Mouse (Mus musculus): ENCODE data around the gene Rbmx2. TPM values are rescaled to one million over a fixed set of nuclear protein-coding genes. Genes with fewer than 3 reads are reported as not detected.

The Rbmx2 gene
- 10.2 and 12.5 TPM in 2 replicates for polyA plus RNA-seq (2015; fragmentation: Nextera tagmentation; extraction: Ambion mirVana)

GRCm38 (mm10) chrX:48694864-48695371 lies at the start of gene Rbmx2:
Gene Rbmx2, plus strand, starts transcription at chrX:48695004.
- H3K27ac ChIP-seq (ENCODE audit: low read length) = no peak within 1 kb of the TSS
- no peak within 1 kb of the TSS for H3K9ac ChIP-seq (replicated peaks; ENCODE audit: low read depth)
- no peaks in the 10 kb centered on the region for H3K9me3 ChIP-seq (ENCODE audit: low read length)
- DNase-seq (ENCODE audit: low spot score) (peak; percentile 92), ATAC-seq (peak; percentile 99)
- no peak for TF ChIP-seq EP300 (IDR thresholded peaks at IDR 0.05)
- no peak for TF ChIP-seq CTCF (IDR thresholded peaks at IDR 0.05)
- peak within 1 kb of the TSS; percentile 51 for H3K4me2 ChIP-seq (replicated peaks; ENCODE audit: low read depth, low read length)
- no peaks in the 10 kb centered on the region for H3K27me3 ChIP-seq (replicated peaks; ENCODE audit: insufficient read depth, low read length)
- H3K36me3 ChIP-seq (ENCODE audit: insufficient read depth, low read length) = no peaks in the 10 kb centered on the region
- H3K4me1 ChIP-seq (ENCODE audit: insufficient read depth, low read depth, low read length) = no peaks in the 10 kb centered on the region
- WGBS = 15% methylated on average over 34 of the region's 42 CpGs
- peak within 1 kb of the TSS; percentile 56 for H3K4me3 ChIP-seq (ENCODE audit: low read depth, low read length)

GRCm38 (mm10) chrX:48666807-48667206 lies 28.0 kb upstream of the Rbmx2 start:
- no peak overlapping the region for H3K9ac ChIP-seq (replicated peaks; ENCODE audit: low read depth)
- DNase-seq (ENCODE audit: low spot score) (no peak), ATAC-seq (no peak)
- no peaks in the 10 kb centered on the region for H3K4me1 ChIP-seq (ENCODE audit: insufficient read depth, low read depth, low read length)
- no peaks in the 10 kb centered on the region for H3K9me3 ChIP-seq (ENCODE audit: low read length)
- no peak for TF ChIP-seq EP300 (IDR thresholded peaks at IDR 0.05)
- TF ChIP-seq CTCF (IDR thresholded peaks at IDR 0.05) = no peak
- H3K4me3 ChIP-seq (ENCODE audit: low read depth, low read length) = no peak overlapping the region
- H3K36me3 ChIP-seq (ENCODE audit: insufficient read depth, low read length) = no peaks in the 10 kb centered on the region
- no peak overlapping the region for H3K4me2 ChIP-seq (replicated peaks; ENCODE audit: low read depth, low read length)
- no peak overlapping the region for H3K27ac ChIP-seq (ENCODE audit: low read length)
- H3K27me3 ChIP-seq (replicated peaks; ENCODE audit: insufficient read depth, low read length) = no peaks in the 10 kb centered on the region
- WGBS = 43% methylated on average over 6 of the region's 6 CpGs

- ATAC-seq (no peak), DNase-seq (ENCODE audit: low spot score) (no peak)
- Histone ChIP-seq H3K4me2 (replicated peaks; ENCODE audit: low read depth, low read length) (no peak overlapping the region), H3K27me3 (replicated peaks; ENCODE audit: insufficient read depth, low read length) (no peaks in the 10 kb centered on the region), H3K9ac (replicated peaks; ENCODE audit: low read depth) (no peak overlapping the region), H3K27ac (ENCODE audit: low read length) (no peak overlapping the region), H3K36me3 (ENCODE audit: insufficient read depth, low read length) (no peaks in the 10 kb centered on the region), H3K9me3 (ENCODE audit: low read length) (no peaks in the 10 kb centered on the region), H3K4me1 (ENCODE audit: insufficient read depth, low read depth, low read length) (no peaks in the 10 kb centered on the region), H3K4me3 (ENCODE audit: low read depth, low read length) (no peak overlapping the region)
- no peak for TF ChIP-seq EP300 (IDR thresholded peaks at IDR 0.05)
- TF ChIP-seq CTCF (IDR thresholded peaks at IDR 0.05) = no peak; the same call in 1 of the 2 replicates
- 65% methylated on average over 3 of the region's 3 CpGs for WGBS
Measured at GRCm38 (mm10) chrX:48669588-48669987, 25.2 kb upstream of the Rbmx2 start.

GRCm38 (mm10) chrX:48671714-48672113 lies 23.1 kb upstream of the Rbmx2 start:
- no peak for ATAC-seq
- 48% methylated on average over 3 of the region's 3 CpGs for whole genome bisulfite sequencing
- H3K4me1 ChIP-seq (ENCODE audit: insufficient read depth, low read depth, low read length) = no peaks in the 10 kb centered on the region
- H3K27ac ChIP-seq (ENCODE audit: low read length) = no peak overlapping the region
- TF ChIP-seq CTCF (IDR thresholded peaks at IDR 0.05) (no peak), EP300 (IDR thresholded peaks at IDR 0.05) (no peak)
- no peak overlapping the region for H3K4me2 ChIP-seq (replicated peaks; ENCODE audit: low read depth, low read length)
- DNase-seq (ENCODE audit: low spot score) = no peak
- H3K36me3 ChIP-seq (ENCODE audit: insufficient read depth, low read length) = no peaks in the 10 kb centered on the region
- H3K4me3 ChIP-seq (ENCODE audit: low read depth, low read length) = no peak overlapping the region
- no peaks in the 10 kb centered on the region for H3K27me3 ChIP-seq (replicated peaks; ENCODE audit: insufficient read depth, low read length)
- no peaks in the 10 kb centered on the region for H3K9me3 ChIP-seq (ENCODE audit: low read length)
- H3K9ac ChIP-seq (replicated peaks; ENCODE audit: low read depth) = no peak overlapping the region

GRCm38 (mm10) chrX:48674171-48674570 lies 20.6 kb upstream of the Rbmx2 start, which contains the start of gene Gpr119:
Gene Gpr119, minus strand, starts transcription at chrX:48674478.
- no peak for ATAC-seq
- no peak within 1 kb of the TSS for H3K4me2 ChIP-seq (replicated peaks; ENCODE audit: low read depth, low read length)
- no peaks in the 10 kb centered on the region for H3K36me3 ChIP-seq (ENCODE audit: insufficient read depth, low read length)
- 33% methylated on average over 4 of the region's 4 CpGs for WGBS
- H3K4me1 ChIP-seq (ENCODE audit: insufficient read depth, low read depth, low read length) = no peaks in the 10 kb centered on the region
- no peaks in the 10 kb centered on the region for H3K27me3 ChIP-seq (replicated peaks; ENCODE audit: insufficient read depth, low read length)
- DNase-seq (ENCODE audit: low spot score) = no peak
- TF ChIP-seq EP300 (IDR thresholded peaks at IDR 0.05) (no peak), CTCF (IDR thresholded peaks at IDR 0.05) (no peak)
- H3K9ac ChIP-seq (replicated peaks; ENCODE audit: low read depth) = no peak within 1 kb of the TSS
- no peaks in the 10 kb centered on the region for H3K9me3 ChIP-seq (ENCODE audit: low read length)
- no peak within 1 kb of the TSS for H3K4me3 ChIP-seq (ENCODE audit: low read depth, low read length)
- H3K27ac ChIP-seq (ENCODE audit: low read length) = no peak within 1 kb of the TSS

- no peak overlapping the region for H3K9ac ChIP-seq (replicated peaks; ENCODE audit: low read depth)
- ATAC-seq = no peak
Measured at GRCm38 (mm10) chrX:48683451-48683850, 11.4 kb upstream of the Rbmx2 start.

More at GRCm38 (mm10) chrX:48683451-48683850, 11.4 kb upstream of the Rbmx2 start:
- Histone ChIP-seq H3K4me3 (ENCODE audit: low read depth, low read length) (no peak overlapping the region), H3K36me3 (ENCODE audit: insufficient read depth, low read length) (no peaks in the 10 kb centered on the region), H3K9me3 (ENCODE audit: low read length) (no peaks in the 10 kb centered on the region), H3K27ac (ENCODE audit: low read length) (no peak overlapping the region), H3K4me2 (replicated peaks; ENCODE audit: low read depth, low read length) (no peak overlapping the region), H3K4me1 (ENCODE audit: insufficient read depth, low read depth, low read length) (no peaks in the 10 kb centered on the region), H3K27me3 (replicated peaks; ENCODE audit: insufficient read depth, low read length) (no peaks in the 10 kb centered on the region)
- peak; percentile 46 for DNase-seq (ENCODE audit: low spot score)
- 10% methylated on average over 3 of the region's 3 CpGs for WGBS
- TF ChIP-seq EP300 (IDR thresholded peaks at IDR 0.05) (no peak), CTCF (IDR thresholded peaks at IDR 0.05) (peak; percentile 67)
